20 mouse cellular contexts compared by ENCODE assay signal in the genomic region with DNA sequence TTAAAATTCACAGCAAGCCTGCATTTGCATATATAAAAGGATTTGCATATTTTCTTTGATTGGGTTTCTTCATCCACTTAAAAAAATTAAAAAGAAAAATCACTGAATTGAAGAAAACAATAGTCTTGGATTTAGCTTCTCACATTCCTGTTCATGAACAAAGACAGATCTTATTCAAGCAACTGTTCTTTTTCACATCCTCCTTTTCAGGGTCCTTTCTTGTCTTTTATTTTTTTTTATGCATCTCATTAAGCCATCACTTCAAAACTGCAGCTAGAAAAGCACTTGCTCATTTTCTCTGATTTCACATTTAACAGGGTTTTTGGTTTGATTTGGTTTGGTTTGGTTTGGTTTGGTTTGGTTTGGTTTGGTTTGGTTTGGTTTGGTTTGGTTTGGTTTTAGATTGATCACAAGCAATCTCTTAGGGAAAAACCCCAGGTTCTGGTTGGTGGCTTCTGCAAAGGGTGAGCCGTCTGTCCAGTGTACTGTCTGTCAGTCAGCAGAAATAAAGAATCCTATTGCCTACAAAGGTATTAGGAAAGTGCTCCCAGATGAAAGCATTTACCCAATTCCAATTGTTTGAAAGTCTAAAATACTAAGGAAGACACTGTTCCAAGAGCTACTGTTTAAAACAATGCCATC. TPM values are rescaled to one million over a fixed set of nuclear protein-coding genes. Genes with fewer than 3 reads are reported as not detected.
DNase-seq lines count a peak whose midpoint lies in the region; ATAC-seq lines count a peak whose summit lies in the region.
"Had no signal": no experiment of that assay in that cellular context is flagged by ENCODE, and none has a peak within 500 bp of the region (broad histone marks: within the 10 kb centered on the region; RNA-seq: fewer than 3 reads in every experiment).

No protein-coding gene starts in this region.

- WGBS in heart, embryonic 14.5 days, result 73% methylated on average over 1 of the region's 1 CpGs
- WGBS in heart, embryonic 12.5 days, result 56% methylated on average over 1 of the region's 1 CpGs
- 31% methylated on average over 1 of the region's 1 CpGs for WGBS in limb, embryonic 11.5 days
- 41% methylated on average over 1 of the region's 1 CpGs for WGBS in limb, embryonic 10.5 days

- intact Hi-C loops in left cerebral cortex, postnatal 14 days (cut with DNase I), result loop anchor here (5.0 kb wide), 1 partner anchor 37 kb away; no protein-coding TSS in a partner anchor

- H3K36me3 ChIP-seq in heart, embryonic 14.5 days (ENCODE audit: control insufficient read depth, insufficient read depth, low read length), result peaks cover 47% of the 10 kb centered on the region
- H3K36me3 ChIP-seq in heart, embryonic 12.5 days, result peaks cover 29% of the 10 kb centered on the region
- H3K36me3 ChIP-seq in limb, embryonic 11.5 days (ENCODE audit: control insufficient read depth, insufficient read depth, low read length), result no peaks in the 10 kb centered on the region
- H3K36me3 ChIP-seq in limb, embryonic 10.5 days, result peaks cover 14% of the 10 kb centered on the region; the same call in 1 of the 2 replicates
- H3K36me3 ChIP-seq: hindbrain, embryonic 13.5 days had no signal

- H3K9ac ChIP-seq in heart, embryonic 14.5 days (ENCODE audit: low read length), result peak overlapping the region; percentile 21; the same call in 1 of the 2 replicates
- no peak overlapping the region for H3K9ac ChIP-seq in heart, embryonic 12.5 days
- no peak overlapping the region for H3K9ac ChIP-seq in limb, embryonic 11.5 days (ENCODE audit: low read length)
- H3K9ac ChIP-seq: forebrain, embryonic 13.5 days; hindbrain, embryonic 13.5 days had no signal

- H3K9me3 ChIP-seq in heart, embryonic 14.5 days (ENCODE audit: control insufficient read depth, low read length), result no peaks in the 10 kb centered on the region
- no peaks in the 10 kb centered on the region for H3K9me3 ChIP-seq in heart, embryonic 12.5 days (replicated peaks)
- H3K9me3 ChIP-seq in limb, embryonic 11.5 days (ENCODE audit: control insufficient read depth, low read length), result no peaks in the 10 kb centered on the region
- no peaks in the 10 kb centered on the region for H3K9me3 ChIP-seq in limb, embryonic 10.5 days (replicated peaks)
- H3K9me3 ChIP-seq: forebrain, embryonic 13.5 days; hindbrain, embryonic 13.5 days had no signal

- H3K4me2 ChIP-seq in heart, embryonic 14.5 days (ENCODE audit: low read length), result no peak overlapping the region
- no peak overlapping the region for H3K4me2 ChIP-seq in heart, embryonic 12.5 days
- no peak overlapping the region for H3K4me2 ChIP-seq in limb, embryonic 11.5 days (ENCODE audit: low read depth, severe bottlenecking)
- H3K4me2 ChIP-seq: forebrain, embryonic 13.5 days; heart, embryonic 11.5 days; hindbrain, embryonic 13.5 days had no signal

- H3K27ac ChIP-seq in heart, embryonic 14.5 days (replicated peaks in 1 of 2; ENCODE audit: control insufficient read depth in 1 of 2, insufficient read depth in 1 of 2, low read depth in 2 of 2, low read length in 2 of 2), result no peak overlapping the region
- H3K27ac ChIP-seq in heart, embryonic 12.5 days (ENCODE audit: poor library complexity, severe bottlenecking), result no peak overlapping the region
- no peak overlapping the region for H3K27ac ChIP-seq in limb, embryonic 11.5 days (replicated peaks; ENCODE audit: low read depth, low read length)
- H3K27ac ChIP-seq in limb, embryonic 10.5 days, result no peak overlapping the region
- H3K27ac ChIP-seq: forebrain, embryonic 13.5 days; hindbrain, embryonic 13.5 days; hindbrain, postnatal 0 days had no signal

- no peak for ATAC-seq in heart, embryonic 14.5 days (ENCODE audit: insufficient number of reproducible peaks, insufficient read depth, low FRiP score, low read depth)
- no peak for ATAC-seq in heart, embryonic 12.5 days (ENCODE audit: insufficient number of reproducible peaks, low FRiP score)
- no peak for ATAC-seq in limb, embryonic 11.5 days (ENCODE audit: insufficient number of reproducible peaks, low FRiP score, low TSS enrichment, low read depth)
- ATAC-seq: forebrain, embryonic 13.5 days; hindbrain, postnatal 0 days had no signal

- H3K27me3 ChIP-seq in heart, embryonic 14.5 days (ENCODE audit: control insufficient read depth, insufficient read depth, low read length), result no peaks in the 10 kb centered on the region
- no peaks in the 10 kb centered on the region for H3K27me3 ChIP-seq in heart, embryonic 12.5 days (replicated peaks)
- H3K27me3 ChIP-seq in limb, embryonic 11.5 days (ENCODE audit: control insufficient read depth, insufficient read depth, low read length), result no peaks in the 10 kb centered on the region
- peaks cover 21% of the 10 kb centered on the region for H3K27me3 ChIP-seq in limb, embryonic 10.5 days (ENCODE audit: low read depth, poor library complexity, severe bottlenecking)

- peak; percentile 8 to 52 for DNase-seq in cerebellum, postnatal 10 days
- DNase-seq in cerebellum, adult 8-10 months, result no peak
- DNase-seq in limb, embryonic 11.5 days (ENCODE audit: low spot score), result peak; percentile 17
- DNase-seq in limb, embryonic 10.5 days (ENCODE audit: low spot score), result no peak
- peak; percentile 65 for DNase-seq in A20 (ENCODE audit: low read depth, low spot score)
- DNase-seq in left cerebral cortex, postnatal 14 days (ENCODE audit: low spot score in 2 of 2), result no peak
- DNase-seq: adrenal gland, adult 2 months; adrenal gland, postnatal 25 days; cerebellum, adult 2 months; cerebellum, postnatal 25 days; gastrocnemius, postnatal 36 days; heart, adult 11 months; kidney, adult 11 months had no signal

- peaks cover 7 to 20% of the 10 kb centered on the region in 2 experiments for H3K4me1 ChIP-seq in heart, embryonic 14.5 days (ENCODE audit: control insufficient read depth in 2 of 2, insufficient read depth in 2 of 2, low read length in 2 of 2)
- H3K4me1 ChIP-seq in heart, embryonic 12.5 days (replicated peaks), result peaks cover 17% of the 10 kb centered on the region
- H3K4me1 ChIP-seq in limb, embryonic 11.5 days (ENCODE audit: control insufficient read depth, insufficient read depth, low read length), result peaks cover 5% of the 10 kb centered on the region
- peaks cover 35% of the 10 kb centered on the region for H3K4me1 ChIP-seq in limb, embryonic 10.5 days

- no peak overlapping the region for H3K4me3 ChIP-seq in heart, embryonic 14.5 days (ENCODE audit: control insufficient read depth in 1 of 2, insufficient read depth in 1 of 2, low read depth in 1 of 2, low read length in 2 of 2)
- H3K4me3 ChIP-seq in heart, embryonic 12.5 days, result no peak overlapping the region
- H3K4me3 ChIP-seq in limb, embryonic 11.5 days (ENCODE audit: low read depth, low read length), result no peak overlapping the region
- H3K4me3 ChIP-seq in limb, embryonic 10.5 days, result no peak overlapping the region
- H3K4me3 ChIP-seq: forebrain, embryonic 13.5 days; hindbrain, embryonic 13.5 days had no signal

RNA-seq across cellular contexts. Expression of a gene that starts 10.8 kb away (rescaled TPM):
- 16.3 and 17.4 TPM in 2 replicates for polyA plus RNA-seq in heart, embryonic 14.5 days (2014; fragmentation: Nextera tagmentation; extraction: Ambion mirVana)
- 18.0 and 19.4 TPM in 2 replicates for polyA plus RNA-seq in heart, embryonic 12.5 days (2016; fragmentation: Nextera tagmentation; extraction: Ambion mirVana)
- 27.3 and 30.3 TPM in 2 replicates for polyA plus RNA-seq in limb, embryonic 11.5 days (2014; fragmentation: Nextera tagmentation; extraction: Ambion mirVana)
- polyA plus RNA-seq in limb, embryonic 10.5 days (2016; fragmentation: Nextera tagmentation; extraction: Ambion mirVana), result 9.8 and 10.1 TPM in 2 replicates
- total RNA-seq in left cerebral cortex, postnatal 14 days (2021), result not detected
- total RNA-seq: gastrocnemius, postnatal 36 days; hindbrain, postnatal 0 days had no signal
- polyA plus RNA-seq: cerebellum, adult 2 months; cortical plate, adult 2 months; forebrain, embryonic 13.5 days; hindbrain, embryonic 13.5 days; hindbrain, postnatal 0 days had no signal

Comparison
In these comparisons a context has a peak if more than half of its experiments do, and no peak if none do; other contexts are left out.
1. DNase-seq: peak in cerebellum, postnatal 10 days (2 of 2), limb, embryonic 11.5 days (single experiment) and A20 (single experiment); none in cerebellum, adult 8-10 months (single experiment), limb, embryonic 10.5 days (single experiment) and left cerebral cortex, postnatal 14 days (0 of 2).